Mouse (Mus musculus) G1E-ER4 (cell line): ENCODE data around the gene Spata4. TPM values are rescaled to one million over a fixed set of nuclear protein-coding genes. Genes with fewer than 3 reads are reported as not detected.

Experiments
- GATA1 ChIP-seq: IDR thresholded peaks from one replicate; pipeline ENCODE4 v1.8.0; 2012; ENCODE audit warnings: low read length, inconsistent platforms
- polyA plus RNA-seq: library from polyadenylated mRNA; stranded (reverse); fragments of >175 nt; gene quantifications from 2 replicates; pipeline ENCODE4 v1.2.3, GENCODE M21; 2012

Spata4 gene
- polyA plus RNA-seq, 1 experiment: not detected

- no peak for TF ChIP-seq GATA1
Measured at GRCm38 (mm10) chr8:54638634-54639033, 38.1 kb downstream of the Spata4 start.

Other genes starting within 250 kb of the Spata4 start
- gene Asb5, start 71.2 kb upstream of the Spata4 start, polyA plus RNA-seq: 0.18 TPM in 1 of 2 replicates, not detected in the other
- gene Spcs3, start 70.8 kb upstream of the Spata4 start, polyA plus RNA-seq: 33.3 and 42.3 TPM in 2 replicates